Mouse (Mus musculus) layer of hippocampus, postnatal 25 days (tissue): ENCODE measurements at regions not wholly inside any gene's neighbourhood (a gene's known extent, or its start where the extent isn't known, plus 50 kb on each side); places are given as distances from the start of the nearest gene placed in this dataset.
"Not testable (repeated sequence)": the region's sequence is repeated elsewhere in the genome, so short reads cannot be mapped to it uniquely, and the experiment has no call there.

Experiments used
- DNase-seq, 2 experiments: peaks; one replicate each; pipeline ENCODE4 v3.0.0; 2022; ENCODE audit warnings: mixed read lengths in 2 of 2, low spot score in 1 of 2; ENCODE audit errors: extremely low spot score in 1 of 2

DNA sequence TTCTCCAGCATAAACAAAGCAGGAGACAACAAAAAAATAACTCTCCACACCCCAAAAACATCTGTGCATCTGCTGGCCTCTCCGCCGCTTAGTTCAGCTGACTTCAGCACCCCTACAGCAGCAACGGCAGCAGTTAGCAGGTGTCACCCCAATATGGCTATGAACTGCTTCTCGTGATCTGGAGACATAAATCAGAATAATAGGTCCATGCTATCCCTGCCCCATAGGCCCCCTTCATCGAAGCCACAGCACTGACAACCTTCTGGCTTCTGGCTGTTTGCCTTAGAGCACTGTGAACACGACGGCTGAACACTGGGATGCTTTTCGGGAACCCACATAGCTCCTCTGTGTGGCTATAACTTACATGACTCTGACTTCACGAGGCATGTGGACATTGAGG, 523.8 kb downstream of the Bnc2 start:
- no peak for DNase-seq

DNA sequence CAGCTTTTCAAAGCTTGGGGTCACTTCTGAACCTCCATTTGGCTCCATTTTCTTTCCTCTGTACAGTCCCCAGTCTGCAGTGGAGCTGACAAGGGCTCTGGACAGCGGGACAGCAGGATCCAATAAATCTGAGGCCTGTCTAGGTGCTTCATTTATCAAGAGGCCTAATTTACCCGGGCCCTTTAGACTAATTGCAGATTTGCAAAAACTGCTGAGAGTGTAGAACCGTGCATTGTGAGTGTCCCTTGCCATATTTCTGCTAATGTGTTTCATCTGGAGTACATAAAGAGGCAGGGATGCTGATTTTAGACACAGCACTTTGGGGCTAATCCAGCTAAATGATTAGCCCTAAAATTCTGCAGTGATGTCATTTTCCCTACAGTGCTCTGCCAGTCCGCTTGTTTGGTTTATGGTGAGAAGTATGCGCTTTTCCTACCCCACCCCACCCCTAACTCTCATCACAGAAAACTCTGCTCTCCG, 523.1 kb downstream of the Bnc2 start:
- no peak for DNase-seq

DNA sequence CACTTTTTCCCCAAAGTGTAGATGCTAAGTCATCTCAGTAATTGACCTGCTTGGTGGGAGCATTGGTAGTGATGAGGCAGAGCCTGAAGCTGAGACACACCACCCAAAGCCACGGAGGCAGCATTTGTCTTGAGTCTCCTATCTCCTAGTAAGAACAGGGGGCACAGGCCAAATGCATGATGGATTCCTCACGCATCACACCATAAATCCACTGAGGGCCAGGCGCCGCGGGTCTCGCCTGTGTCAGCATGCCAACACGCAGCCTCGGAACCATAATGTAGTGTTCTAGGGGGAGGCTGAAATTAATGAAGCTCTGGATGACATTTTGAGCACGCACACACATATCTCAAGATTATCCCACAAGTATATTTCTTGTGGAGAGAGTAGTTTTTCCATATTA, 521.5 kb downstream of the Bnc2 start:
- DNase-seq, result no peak

DNA sequence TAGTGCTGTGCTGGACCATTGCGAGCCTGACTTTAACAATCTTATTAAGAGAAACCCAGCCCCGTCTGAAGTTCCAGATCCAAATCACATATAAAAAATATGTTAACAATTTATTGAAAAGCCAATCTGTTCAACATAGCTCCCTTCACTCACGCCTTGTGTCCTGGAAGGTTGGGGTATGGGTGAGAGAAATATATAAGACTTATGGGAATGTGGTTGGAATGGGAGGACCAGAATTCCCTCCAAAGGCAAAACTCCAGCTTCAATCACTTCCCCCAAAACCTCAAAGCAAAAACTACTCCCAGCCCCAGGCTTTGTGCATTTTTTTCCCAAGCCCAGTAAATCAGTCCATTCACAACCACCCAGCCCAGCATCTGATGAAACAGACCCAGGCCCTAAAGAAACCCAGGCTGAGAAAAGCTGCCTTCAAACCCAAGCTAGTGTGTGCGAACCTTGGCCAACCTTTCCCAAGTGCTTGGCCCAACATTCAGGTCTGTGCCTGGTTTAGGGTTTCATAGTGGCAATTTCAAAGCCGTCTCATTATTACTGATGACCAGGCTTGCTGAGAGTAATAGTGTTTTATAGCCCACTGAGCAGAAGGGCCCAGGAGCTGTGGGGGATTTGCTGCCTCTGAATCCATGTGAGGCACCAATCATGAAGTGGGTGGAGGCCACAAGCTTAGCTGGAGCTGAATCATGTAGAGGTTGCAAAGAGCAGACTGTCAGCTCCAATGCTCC, 517.0 kb downstream of the Bnc2 start:
- no peak for DNase-seq

DNA sequence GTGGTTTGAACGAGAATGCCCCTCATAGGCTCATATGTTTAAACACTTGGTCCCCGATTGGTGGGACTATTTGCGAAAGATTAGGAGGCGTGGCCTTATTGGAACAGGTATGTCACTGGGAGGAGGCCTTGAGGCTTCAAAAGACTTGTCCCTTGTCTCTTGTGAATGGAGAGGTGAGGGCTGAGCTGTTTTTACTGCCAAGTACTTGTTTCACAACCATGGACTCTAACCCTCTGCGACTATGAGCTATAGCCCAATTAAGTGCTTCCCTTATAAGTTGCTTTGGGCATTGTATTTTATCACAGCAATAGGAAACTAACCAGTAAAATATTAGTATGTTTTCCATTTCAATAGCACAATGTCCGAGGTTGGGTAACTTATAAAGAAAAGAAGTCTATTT, 511.7 kb downstream of the Bnc2 start:
- no peak for DNase-seq

DNA sequence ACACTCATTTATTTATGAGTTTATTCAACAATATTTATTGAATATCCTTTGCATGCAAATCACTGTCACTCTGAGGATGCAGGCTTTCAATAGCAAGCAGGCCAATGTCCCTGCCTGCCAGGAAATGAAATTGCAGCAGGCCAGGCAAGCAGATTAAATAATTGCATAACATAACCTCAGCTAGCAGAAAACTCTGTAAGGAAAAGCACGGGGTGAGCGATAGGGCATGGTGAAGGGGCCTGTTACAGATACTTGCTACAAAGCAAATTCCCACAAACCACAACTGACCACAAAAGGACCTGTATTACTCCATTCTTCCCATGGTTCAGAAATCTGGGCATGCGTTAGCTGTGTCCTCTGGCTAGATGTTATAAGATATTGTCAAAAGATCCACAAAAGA, 509.8 kb downstream of the Bnc2 start:
- DNase-seq, result no peak

DNA sequence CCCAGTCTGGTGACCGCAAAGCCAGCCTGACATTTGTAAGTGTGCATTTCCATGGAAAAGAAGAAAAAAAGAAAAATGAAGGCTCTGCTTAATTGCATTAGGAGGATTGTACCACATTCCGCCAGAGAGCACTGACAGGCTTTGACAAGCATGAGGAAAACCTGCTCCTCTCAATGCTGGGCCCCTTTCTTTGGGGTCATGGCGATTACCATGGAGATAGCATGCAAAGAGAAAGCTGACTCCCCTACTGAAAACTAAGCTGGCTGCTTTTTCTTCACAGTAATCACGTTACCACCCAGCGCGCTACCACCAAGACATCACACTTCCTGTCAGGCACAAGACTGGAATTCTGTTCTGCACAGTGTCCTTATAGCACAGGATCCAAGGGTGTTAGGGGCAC, 502.2 kb downstream of the Bnc2 start:
- no peak for DNase-seq

DNA sequence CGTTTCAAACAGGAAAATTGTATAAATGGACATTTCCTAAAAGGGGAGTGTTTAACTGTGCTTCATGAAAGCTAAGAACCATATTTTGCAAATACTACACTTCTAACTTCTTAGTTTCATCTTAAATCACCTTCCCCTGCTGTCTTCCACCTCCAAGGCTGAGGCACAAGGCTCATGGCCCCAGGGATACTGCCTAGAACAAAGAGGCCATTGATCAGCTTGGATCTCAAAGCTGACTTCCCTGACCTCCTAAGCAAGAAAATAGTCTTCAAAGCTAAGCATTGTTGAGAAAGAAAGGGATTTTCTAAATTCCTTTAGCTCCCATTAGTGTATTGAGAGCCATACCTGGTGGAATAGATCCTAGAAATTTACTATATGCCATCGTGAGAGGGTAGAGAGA, 501.6 kb downstream of the Bnc2 start:
- DNase-seq, result no peak

DNA sequence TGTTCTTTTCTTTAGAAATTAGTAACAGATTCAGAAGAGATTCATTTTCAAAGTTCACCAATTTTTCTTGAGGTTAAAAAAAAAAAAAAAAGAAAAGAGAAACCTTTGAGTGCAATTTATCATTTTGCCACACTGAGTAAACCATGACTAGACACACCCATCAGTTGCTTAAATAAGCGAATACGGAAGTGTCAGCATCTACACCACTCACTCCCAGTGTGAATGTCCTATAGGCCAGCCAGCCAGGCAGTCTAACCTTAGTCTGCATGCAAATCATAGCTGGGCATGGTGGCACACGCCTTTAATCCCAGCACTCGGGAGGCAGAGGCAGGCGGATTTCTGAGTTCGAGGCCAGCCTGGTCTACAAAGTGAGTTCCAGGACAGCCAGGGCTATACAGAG, 498.6 kb downstream of the Bnc2 start:
- not testable (repeated sequence) for DNase-seq

DNA sequence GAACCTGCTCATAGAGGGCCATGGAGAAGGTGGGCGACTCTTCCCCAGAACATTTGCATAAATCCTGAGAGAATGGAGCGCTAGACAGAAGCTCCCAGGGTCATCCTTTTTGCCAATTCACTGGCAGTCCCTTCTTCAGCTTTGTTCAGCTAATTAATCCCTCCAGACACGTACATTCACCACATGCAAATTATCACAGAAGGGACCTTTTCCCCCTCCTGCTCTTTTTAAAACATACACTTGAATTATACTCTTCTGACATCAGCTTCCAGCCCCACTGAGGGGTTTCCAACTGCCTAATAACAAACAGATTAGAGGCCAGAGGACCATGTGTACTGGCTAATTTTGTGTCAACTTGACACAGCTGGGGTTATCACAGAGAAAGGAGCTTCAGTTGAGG, 497.2 kb downstream of the Bnc2 start:
- no peak for DNase-seq

DNA sequence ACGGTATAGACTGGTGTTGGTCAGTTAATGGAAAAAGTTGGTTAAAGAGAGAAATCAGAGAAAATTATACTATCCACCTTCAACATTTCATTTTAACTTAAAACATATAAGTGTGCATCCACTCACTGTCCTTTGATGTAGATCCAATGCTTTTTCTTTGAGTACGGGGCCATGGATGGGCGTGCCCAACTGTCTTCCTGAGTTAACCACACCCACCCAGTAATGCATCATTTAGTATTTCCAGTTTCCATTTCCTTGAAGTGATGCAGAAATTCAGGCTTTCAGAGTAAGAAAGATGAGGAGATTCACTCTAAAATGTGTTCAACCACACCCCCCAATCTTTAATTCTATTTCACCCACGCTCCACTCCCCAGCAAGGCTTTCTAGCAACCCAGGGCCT, 490.6 kb downstream of the Bnc2 start:
- no peak for DNase-seq

DNA sequence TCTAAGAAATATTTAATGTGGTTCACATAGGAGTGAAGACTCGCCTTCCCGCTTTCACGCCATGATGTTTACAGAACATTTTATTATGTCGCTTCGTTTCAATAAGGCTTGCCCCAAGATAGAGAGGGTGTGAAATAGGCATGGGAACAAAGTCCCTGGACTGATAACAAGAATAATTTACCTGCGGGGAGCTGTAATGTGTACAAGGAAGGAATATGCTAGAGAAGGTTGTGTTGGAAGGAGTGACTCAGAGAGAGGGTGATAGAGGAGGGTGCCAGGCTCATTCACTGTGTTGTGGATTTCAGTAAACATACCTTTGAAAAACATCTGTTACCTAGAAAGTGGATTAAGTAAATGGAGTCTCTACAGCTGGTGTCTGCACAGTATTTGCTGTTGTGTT, 490.2 kb downstream of the Bnc2 start:
- DNase-seq, result no peak

DNA sequence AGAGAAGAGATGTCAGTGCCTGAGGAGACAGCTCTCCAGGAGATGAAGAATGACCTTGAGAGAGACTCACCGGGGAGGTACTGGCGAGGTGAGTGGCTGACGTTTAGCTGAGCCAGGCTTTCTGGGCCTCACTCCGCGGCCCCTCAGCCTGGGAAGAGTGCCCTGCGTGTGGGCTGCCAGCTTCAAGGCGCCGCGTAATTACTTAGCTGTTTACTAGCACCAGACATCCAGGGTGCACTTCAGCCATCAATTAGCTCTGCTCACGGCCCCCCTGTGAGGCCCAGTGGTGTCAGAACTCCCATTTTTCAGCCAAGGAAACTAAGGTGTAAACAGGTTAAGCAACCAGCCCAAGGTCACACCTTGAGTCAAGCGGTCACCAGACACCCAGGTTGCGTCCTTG, 485.8 kb downstream of the Bnc2 start:
- no peak for DNase-seq

DNA sequence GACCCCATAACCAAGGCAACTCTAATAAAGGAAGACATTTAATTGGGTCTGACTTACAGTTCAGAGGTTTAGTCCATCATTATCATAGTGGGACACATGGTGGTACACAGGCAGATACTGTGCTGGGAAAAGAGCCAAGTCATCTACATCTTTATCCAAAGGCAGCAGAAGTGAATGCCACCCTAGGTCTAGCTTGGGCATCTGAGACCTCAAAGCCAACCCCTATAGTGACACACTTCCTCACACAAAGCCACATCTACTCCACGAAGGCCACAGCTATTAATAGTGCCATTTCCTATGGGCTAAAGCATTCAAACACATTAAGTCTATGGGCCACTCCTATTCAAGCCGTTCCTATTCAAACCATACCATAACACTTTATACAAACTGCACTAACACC, 483.8 kb downstream of the Bnc2 start:
- no peak for DNase-seq

DNA sequence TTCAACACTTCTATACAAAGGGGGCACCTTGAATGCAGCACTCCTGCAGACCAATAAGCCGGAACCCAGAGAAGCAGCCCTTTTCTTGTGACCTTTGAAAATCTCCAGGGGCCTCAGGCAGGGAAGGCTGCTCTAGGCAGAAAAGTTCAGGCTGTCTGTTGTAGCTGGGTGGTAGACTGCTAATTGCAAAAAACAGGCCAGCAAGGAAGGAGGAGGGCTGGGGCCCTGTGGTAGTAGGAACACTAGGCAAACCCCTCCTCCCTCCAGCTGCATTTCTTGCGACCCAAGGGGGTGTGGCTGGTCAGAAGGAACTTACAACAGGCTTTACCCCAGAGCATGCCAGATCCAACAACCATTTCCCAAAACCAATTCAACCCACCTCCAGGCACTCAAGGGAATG, 482.8 kb downstream of the Bnc2 start:
- no peak for DNase-seq

DNA sequence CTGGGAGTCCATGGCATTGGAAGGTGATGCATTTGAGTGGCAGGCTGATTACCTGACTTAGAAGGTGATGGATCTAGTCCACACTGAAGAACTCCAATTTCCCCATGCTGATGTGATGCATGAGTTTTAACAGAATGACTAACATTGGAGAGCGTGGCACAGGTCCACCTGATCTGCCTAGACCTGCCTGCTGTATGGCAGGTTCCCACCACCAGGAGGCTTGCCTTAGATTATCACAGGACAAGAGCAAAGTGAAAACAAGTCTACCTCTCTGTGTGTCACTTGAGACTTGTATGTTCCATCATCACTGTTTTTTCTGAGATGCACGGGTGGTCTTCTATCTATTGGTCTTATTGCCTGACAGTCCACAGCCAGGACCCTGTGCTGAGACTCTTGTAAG, 478.3 kb downstream of the Bnc2 start:
- no peak for DNase-seq

DNA sequence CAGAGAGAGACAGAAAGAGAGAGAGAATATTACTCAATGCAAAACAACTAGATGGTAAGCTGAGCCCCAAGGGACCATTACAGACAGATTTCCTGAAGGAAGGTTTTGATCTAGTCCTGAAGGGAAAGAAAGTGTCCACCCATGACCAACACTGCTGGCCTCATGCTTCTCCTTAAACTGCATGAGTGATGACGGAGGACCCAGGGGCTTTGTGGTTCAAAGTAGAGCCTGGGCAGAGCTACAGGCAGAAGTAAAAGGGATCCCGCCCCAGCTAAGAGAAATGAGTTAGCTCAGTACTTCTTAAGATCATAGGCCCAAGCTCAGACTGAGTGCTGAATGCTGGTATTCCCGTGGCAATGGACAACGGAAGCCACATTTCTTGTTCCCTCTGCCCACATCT, 476.9 kb downstream of the Bnc2 start:
- no peak for DNase-seq

DNA sequence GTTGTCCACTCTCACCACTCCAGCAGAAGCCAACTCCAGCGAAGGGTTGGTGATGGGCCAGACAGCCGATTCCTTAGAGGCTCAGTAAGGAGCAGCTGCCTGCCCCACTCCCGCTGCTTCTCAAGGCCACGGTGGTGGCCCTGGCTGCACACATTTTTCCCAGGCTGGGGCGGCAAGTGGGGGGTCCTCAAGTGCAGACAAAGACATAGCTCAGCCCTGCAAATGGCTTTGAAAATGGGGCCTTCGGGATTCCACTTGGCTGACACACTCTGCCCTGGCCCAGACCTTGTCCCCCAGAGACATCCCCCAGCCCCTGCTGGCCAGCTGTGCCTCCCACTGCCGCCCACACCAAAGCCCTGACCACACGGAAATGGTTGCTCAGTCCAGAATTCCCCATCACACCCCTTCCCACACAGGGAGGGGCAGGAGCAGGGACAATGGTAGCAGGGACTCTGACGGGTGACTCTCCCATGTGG, 475.9 kb downstream of the Bnc2 start:
- DNase-seq, result no peak

DNA sequence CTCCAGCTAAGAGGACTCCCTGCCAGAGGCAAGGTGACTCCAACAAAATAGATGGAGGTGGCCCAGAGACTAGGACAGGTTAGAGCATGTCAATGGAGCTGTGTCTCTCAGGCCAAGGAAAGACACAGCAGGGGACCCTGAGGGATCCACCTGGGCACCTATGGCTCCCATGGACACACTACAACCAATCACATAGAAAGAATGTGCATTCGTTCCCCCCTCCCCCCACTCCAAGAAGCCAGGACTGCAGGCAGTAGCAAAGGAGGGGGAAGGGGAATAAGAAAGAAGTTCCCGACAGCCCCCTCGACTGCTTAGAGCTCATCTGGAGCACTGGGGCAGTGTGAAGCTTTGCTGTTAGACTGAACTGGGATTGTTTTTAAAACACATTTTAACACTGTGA, 474.1 kb downstream of the Bnc2 start:
- DNase-seq, result no peak

DNA sequence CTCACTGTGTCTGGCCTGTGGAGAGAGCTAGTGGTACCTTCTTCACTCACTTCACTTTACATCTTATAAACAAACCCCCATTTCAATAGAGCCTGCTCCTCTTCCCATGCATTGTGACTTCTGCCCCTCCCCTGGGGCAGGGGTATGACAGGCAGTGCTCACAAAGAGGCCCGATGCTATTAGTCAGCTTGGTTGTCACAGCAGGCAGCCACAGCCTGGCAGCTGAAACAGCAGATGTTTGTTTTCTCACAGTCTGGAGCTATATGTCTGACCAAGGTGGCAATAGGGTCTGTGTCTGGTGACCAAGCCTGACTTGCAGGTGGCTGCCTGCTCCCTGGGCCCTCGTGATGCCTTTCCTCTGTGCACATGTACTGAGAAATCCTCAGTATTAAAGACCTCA, 472.8 kb downstream of the Bnc2 start:
- no peak for DNase-seq

DNA sequence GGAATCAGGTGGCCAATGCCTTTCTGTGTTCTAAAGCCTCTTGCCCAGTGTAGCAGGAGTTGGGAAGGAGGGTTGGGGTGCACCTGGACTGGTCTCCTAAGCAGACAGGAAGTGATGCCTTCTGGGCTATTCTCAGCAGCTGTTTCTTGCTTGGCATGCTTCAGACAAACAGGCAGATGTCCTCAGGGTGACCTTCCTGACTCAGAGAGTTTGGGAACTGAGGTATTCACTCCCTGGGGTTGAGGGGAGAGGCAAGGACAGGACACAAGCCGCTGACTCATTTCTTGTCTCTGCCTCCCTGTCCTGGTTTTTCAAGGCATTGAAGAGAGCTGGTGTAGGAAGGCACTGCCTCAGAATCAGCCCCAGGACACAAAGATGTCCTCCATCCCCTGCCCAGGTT, 471.4 kb downstream of the Bnc2 start:
- DNase-seq, result no peak

DNA sequence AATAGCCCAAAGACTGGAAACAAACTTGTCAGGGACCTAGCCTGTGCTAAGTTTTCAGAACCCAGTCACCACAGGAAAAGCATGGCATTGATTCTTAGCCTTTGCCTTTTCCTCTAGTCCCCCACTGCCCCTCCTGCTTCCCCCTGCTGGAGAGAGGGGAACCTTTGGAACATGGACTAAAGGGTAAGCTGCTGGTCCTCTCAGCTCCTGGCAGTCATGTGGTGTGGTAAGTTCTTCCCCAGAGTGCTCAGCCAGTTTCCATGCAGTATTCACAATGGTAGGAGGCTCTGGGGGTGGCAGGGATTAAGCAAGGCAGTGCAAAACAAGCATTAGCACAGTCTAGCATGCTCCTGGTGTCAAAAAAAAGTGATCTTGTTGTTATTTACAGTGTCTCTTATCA, 470.3 kb downstream of the Bnc2 start:
- DNase-seq, result no peak

DNA sequence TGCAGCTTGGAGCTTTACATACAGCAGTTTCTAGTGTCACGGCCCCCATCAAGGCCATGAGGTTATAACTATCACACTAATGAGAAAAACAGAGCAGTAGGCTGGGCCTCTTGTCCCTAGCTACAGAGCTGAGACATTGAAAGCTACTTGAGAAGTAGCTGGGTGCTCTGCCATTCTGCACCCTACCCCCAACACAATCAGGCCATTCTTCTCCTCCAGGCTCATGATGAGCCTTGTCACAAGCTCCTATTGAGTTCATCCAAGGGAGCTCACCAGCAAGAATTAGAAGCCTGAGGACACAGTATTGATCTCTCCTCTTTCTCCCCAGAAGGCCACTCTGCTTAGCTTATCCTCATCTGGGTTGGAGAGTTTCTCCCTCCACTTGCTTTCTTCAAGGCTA, 466.9 kb downstream of the Bnc2 start:
- DNase-seq, result no peak
